Mouse (Mus musculus) lung, embryonic 14.5 days (tissue): ENCODE data around the gene Morn1. TPM values are rescaled to one million over a fixed set of nuclear protein-coding genes. Genes with fewer than 3 reads are reported as not detected.
A peak's percentile ranks its signal among the peaks of the same experiment; 100 is the strongest.

Experiments used
- ATAC-seq: fragments of 200-750 bp; cut with Nextera tagmentation; 2 replicates; pipeline ENCODE4 v1.8.0; 2017; ENCODE audit warnings: mild to moderate bottlenecking, moderate TSS enrichment, moderate library complexity; ENCODE audit not compliant: insufficient read depth
- DNase-seq: peaks from one replicate; pipeline ENCODE4 v3.0.0-alpha.2; 2015
- H3K27ac ChIP-seq: fragments of 300-500 bp; sonication (generic); 2 replicates; pipeline ENCODE4 v1.5.1; 2014; ENCODE audit warnings: low read depth, mild to moderate bottlenecking, moderate library complexity
- H3K27me3 ChIP-seq: fragments of 300-500 bp; sonication (generic); 2 replicates; pipeline ENCODE4 v1.6.1; 2014; ENCODE audit warnings: low read length, control low read depth; ENCODE audit not compliant: insufficient read depth
- H3K36me3 ChIP-seq: fragments of 300-500 bp; sonication (generic); 2 replicates; pipeline ENCODE4 v1.6.1; 2014; ENCODE audit warnings: control low read depth; ENCODE audit not compliant: insufficient read depth
- H3K4me1 ChIP-seq: fragments of 300-500 bp; sonication (generic); 2 replicates; pipeline ENCODE4 v1.6.1; 2014; ENCODE audit warnings: antibody characterized with exemption, control low read depth; ENCODE audit not compliant: insufficient read depth
- H3K4me2 ChIP-seq: fragments of 300-500 bp; sonication (generic); 2 replicates; pipeline ENCODE4 v1.6.1; 2014; ENCODE audit warnings: mild to moderate bottlenecking
- H3K4me3 ChIP-seq: fragments of 300-500 bp; sonication (generic); 2 replicates; pipeline ENCODE4 v1.5.1; 2014; ENCODE audit warnings: low read depth, low read length
- H3K9ac ChIP-seq: fragments of 300-500 bp; sonication (generic); 2 replicates; pipeline ENCODE4 v1.6.1; 2014
- H3K9me3 ChIP-seq: fragments of 300-500 bp; sonication (generic); 2 replicates; pipeline ENCODE4 v1.6.1; 2016; ENCODE audit warnings: low read depth, low read length, control low read depth
- CTCF ChIP-seq: IDR thresholded peaks from 2 replicates; pipeline ENCODE4 v1.5.1; 2016; ENCODE audit warnings: antibody characterized with exemption, low read depth
- WGBS: fragments of 180-500 bp; shearing (Covaris S2); extraction: QIAGEN DNeasy Blood & Tissue Kit; methylation state at CpG from one replicate; pipeline ENCODE4 v1.1.7; 2014; 5-methylcytosine and 5-hydroxymethylcytosine counted together
- polyA plus RNA-seq: library from polyadenylated mRNA; unstranded; fragments of >200 nt; fragmentation: Nextera tagmentation; extraction: Ambion mirVana; gene quantifications from 2 replicates; pipeline ENCODE4 v1.2.1, GENCODE M21; 2014

The Morn1 gene
- polyA plus RNA-seq, 1 experiment from 2014 or later = 5.2 TPM

GRCm38 (mm10) chr4:155079666-155080065 lies 6.7 kb upstream of the Morn1 start:
- Histone ChIP-seq H3K9ac (no peak overlapping the region), H3K27ac (no peak overlapping the region), H3K4me1 (peaks cover 2% of the 10 kb centered on the region; the same call in 1 of the 2 replicates), H3K4me3 (no peak overlapping the region), H3K36me3 (peaks cover 86% of the 10 kb centered on the region), H3K27me3 (no peaks in the 10 kb centered on the region), H3K4me2 (no peak overlapping the region), H3K9me3 (no peaks in the 10 kb centered on the region)
- ATAC-seq (no peak), DNase-seq (no peak)
- no peak for TF ChIP-seq CTCF
- 78% methylated on average over 6 of the region's 6 CpGs for WGBS

- no peak overlapping the region for H3K9ac ChIP-seq
- ATAC-seq = no peak
- WGBS = 80% methylated on average over 4 of the region's 4 CpGs
Measured at GRCm38 (mm10) chr4:155083553-155083952, 2.8 kb upstream of the Morn1 start.

GRCm38 (mm10) chr4:155084351-155084750 lies 2.0 kb upstream of the Morn1 start:
- no peak for TF ChIP-seq CTCF
- no peak for DNase-seq
- WGBS = 78% methylated on average over 7 of the region's 7 CpGs
- H3K4me2 ChIP-seq = peak overlapping the region; percentile 89
- H3K9ac ChIP-seq = peak overlapping the region; percentile 85; the same call in 1 of the 2 replicates
- no peak for ATAC-seq
- peaks cover 42% of the 10 kb centered on the region for H3K36me3 ChIP-seq
- no peaks in the 10 kb centered on the region for H3K27me3 ChIP-seq
- H3K9me3 ChIP-seq = no peaks in the 10 kb centered on the region
- H3K4me1 ChIP-seq = peaks cover 15% of the 10 kb centered on the region
- no peak overlapping the region for H3K27ac ChIP-seq
- H3K4me3 ChIP-seq = no peak overlapping the region

More at GRCm38 (mm10) chr4:155083553-155083952, 2.8 kb upstream of the Morn1 start:
- H3K4me3 ChIP-seq = no peak overlapping the region
- peaks cover 15% of the 10 kb centered on the region for H3K4me1 ChIP-seq
- no peak for TF ChIP-seq CTCF
- peaks cover 48% of the 10 kb centered on the region for H3K36me3 ChIP-seq
- no peaks in the 10 kb centered on the region for H3K27me3 ChIP-seq
- no peak for DNase-seq
- no peaks in the 10 kb centered on the region for H3K9me3 ChIP-seq
- H3K27ac ChIP-seq = no peak overlapping the region
- no peak overlapping the region for H3K4me2 ChIP-seq

- Histone ChIP-seq H3K4me3 (peak overlapping the region; percentile 91), H3K36me3 (peaks cover 31% of the 10 kb centered on the region), H3K4me2 (peak overlapping the region; percentile 89), H3K27me3 (no peaks in the 10 kb centered on the region), H3K27ac (peak overlapping the region; percentile 90), H3K4me1 (peaks cover 15% of the 10 kb centered on the region), H3K9ac (peak overlapping the region; percentile 85), H3K9me3 (no peaks in the 10 kb centered on the region)
- no peak for ATAC-seq
- DNase-seq = no peak
- WGBS = 4% methylated on average over 35 of the region's 35 CpGs
- TF ChIP-seq CTCF = no peak
Measured at GRCm38 (mm10) chr4:155085206-155086107, 920 bp upstream of the Morn1 start.

GRCm38 (mm10) chr4:155089241-155089640 lies 2.9 kb downstream of the Morn1 start:
- no peak for DNase-seq

GRCm38 (mm10) chr4:155090147-155090546 lies 3.8 kb downstream of the Morn1 start:
- ATAC-seq = no peak
- Histone ChIP-seq H3K27me3 (no peaks in the 10 kb centered on the region), H3K4me3 (no peak overlapping the region), H3K9ac (no peak overlapping the region), H3K4me2 (no peak overlapping the region), H3K36me3 (0 out of 2 replicates have a peak, but pooled peaks cover 4% of the 10 kb centered on the region), H3K27ac (no peak overlapping the region), H3K9me3 (no peaks in the 10 kb centered on the region), H3K4me1 (peaks cover 9% of the 10 kb centered on the region)
- no peak for TF ChIP-seq CTCF
- WGBS = 91% methylated on average over 4 of the region's 4 CpGs
- no peak for DNase-seq

More at GRCm38 (mm10) chr4:155089241-155089640, 2.9 kb downstream of the Morn1 start:
- Histone ChIP-seq H3K4me1 (peaks cover 15% of the 10 kb centered on the region), H3K9ac (no peak overlapping the region), H3K4me3 (no peak overlapping the region), H3K4me2 (no peak overlapping the region), H3K27ac (no peak overlapping the region), H3K27me3 (no peaks in the 10 kb centered on the region), H3K36me3 (0 out of 2 replicates have a peak, but pooled peaks cover 4% of the 10 kb centered on the region), H3K9me3 (no peaks in the 10 kb centered on the region)
- ATAC-seq = no peak
- TF ChIP-seq CTCF = no peak
- WGBS = 84% methylated on average over 5 of the region's 5 CpGs

GRCm38 (mm10) chr4:155090688-155091449 lies 4.5 kb downstream of the Morn1 start:
- Histone ChIP-seq H3K9ac (no peak overlapping the region), H3K36me3 (0 out of 2 replicates have a peak, but pooled peaks cover 4% of the 10 kb centered on the region), H3K4me1 (peaks cover 5% of the 10 kb centered on the region; the same call in 1 of the 2 replicates), H3K9me3 (no peaks in the 10 kb centered on the region), H3K4me3 (no peak overlapping the region), H3K27ac (no peak overlapping the region), H3K4me2 (no peak overlapping the region), H3K27me3 (no peaks in the 10 kb centered on the region)
- DNase-seq = no peak
- no peak for ATAC-seq
- TF ChIP-seq CTCF = no peak
- 89% methylated on average over 13 of the region's 13 CpGs for WGBS
